Mouse (Mus musculus) cerebellum, adult 18-20 months (tissue): Measurements from ENCODE around the gene Miga2.

ENCODE experiments used
- DNase-seq, 2 experiments: peaks; one replicate each; pipeline ENCODE4 v3.0.0; 2021

The Miga2 gene

DNA sequence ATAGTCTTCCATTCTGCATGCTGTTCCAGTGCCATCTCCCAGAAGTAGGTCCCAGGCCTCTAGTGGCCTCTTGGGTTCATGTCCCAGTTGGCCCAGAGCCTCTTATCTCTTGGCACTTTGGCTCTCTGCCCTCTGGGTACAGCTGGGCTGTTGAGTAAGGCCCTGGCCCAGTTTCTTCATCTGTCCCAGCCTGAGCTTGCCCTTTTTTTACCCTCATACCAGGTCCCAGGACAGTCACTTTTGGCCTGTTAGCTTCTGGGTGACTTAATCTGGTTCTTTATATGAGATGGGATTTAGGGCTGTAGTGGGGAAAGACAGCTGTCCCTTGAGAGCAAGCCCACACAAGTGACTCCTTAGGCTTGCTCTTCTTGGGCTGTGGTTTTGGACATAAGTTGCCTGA is 65.1 kb downstream of the Miga2 start:
- peak; percentile 57 to 59 for DNase-seq
